Comparison of ENCODE assay signal across 30 mouse cellular contexts in the genomic region with DNA sequence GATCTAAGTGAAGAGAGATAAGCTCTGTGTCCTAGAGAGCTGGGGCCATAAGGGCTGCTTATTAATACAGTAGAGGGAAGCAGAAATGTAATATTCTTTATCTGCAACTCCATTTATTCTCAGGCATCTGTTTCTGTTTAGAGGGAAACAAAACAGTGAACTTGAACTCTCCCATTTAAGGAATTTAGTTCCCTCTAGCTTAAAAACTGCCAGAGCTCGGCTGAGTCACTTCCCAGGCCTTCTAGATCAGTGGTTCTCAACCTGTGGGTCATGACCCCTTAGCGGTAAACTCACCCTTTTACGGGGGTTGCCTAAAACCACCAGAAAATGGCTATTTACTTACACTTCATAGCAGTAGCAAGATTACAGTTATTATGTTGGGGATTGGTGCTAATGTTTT. TPM values are rescaled to one million over a fixed set of nuclear protein-coding genes. Genes with fewer than 3 reads are reported as not detected.
A peak's percentile ranks its signal among the peaks of the same experiment; 100 is the strongest.
DNase-seq lines count a peak whose midpoint lies in the region; ATAC-seq lines count a peak whose summit lies in the region.
"Had no signal": no experiment of that assay in that cellular context is flagged by ENCODE, and none has a peak within 500 bp of the region (broad histone marks: within the 10 kb centered on the region; RNA-seq: fewer than 3 reads in every experiment).

No protein-coding gene starts in this region.

- no peak for ATAC-seq in limb, embryonic 12.5 days (ENCODE audit: insufficient number of reproducible peaks, insufficient read depth, low FRiP score, low TSS enrichment, low read depth)
- ATAC-seq: CD4-positive, CD25-positive, alpha-beta regulatory T cell, adult 4 months; forebrain, embryonic 14.5 days; forebrain, postnatal 0 days; hindbrain, embryonic 16.5 days; intestine, embryonic 15.5 days had no signal

- H3K9me3 ChIP-seq in limb, embryonic 12.5 days = no peaks in the 10 kb centered on the region
- H3K9me3 ChIP-seq in limb, embryonic 10.5 days (replicated peaks) = no peaks in the 10 kb centered on the region
- H3K9me3 ChIP-seq: embryonic facial prominence, embryonic 13.5 days; heart, embryonic 12.5 days; heart, embryonic 15.5 days; hindbrain, embryonic 10.5 days; hindbrain, embryonic 13.5 days; intestine, embryonic 15.5 days had no signal

- WGBS in limb, embryonic 12.5 days = 16% methylated on average over 3 of the region's 3 CpGs
- 44% methylated on average over 3 of the region's 3 CpGs for WGBS in limb, embryonic 10.5 days

- H3K36me3 ChIP-seq in limb, embryonic 12.5 days = no peaks in the 10 kb centered on the region
- H3K36me3 ChIP-seq in limb, embryonic 10.5 days = no peaks in the 10 kb centered on the region
- H3K36me3 ChIP-seq: embryonic facial prominence, embryonic 13.5 days; heart, embryonic 12.5 days; heart, embryonic 15.5 days; hindbrain, embryonic 10.5 days; hindbrain, embryonic 13.5 days; intestine, embryonic 15.5 days had no signal

- DNase-seq in limb, embryonic 10.5 days (ENCODE audit: low spot score) = no peak
- peak; percentile 82 for DNase-seq in NIH3T3 (ENCODE audit: low read depth)
- peak; percentile 38 for DNase-seq in fibroblast of lung, adult 2 months (ENCODE audit: low read depth)
- DNase-seq in cerebellum, postnatal 36 days = no peak
- no peak for DNase-seq in adrenal gland, adult (ENCODE audit: inconsistent age in 2 of 2, low spot score in 1 of 2)
- DNase-seq in adrenal gland, postnatal 4 days (ENCODE audit: low spot score in 2 of 2) = no peak
- DNase-seq: adrenal gland, postnatal 10 days; adrenal gland, postnatal 36 days; cerebellum, adult 11-12 months; cerebellum, adult 8-10 months; cerebellum, postnatal 10 days; forebrain, postnatal 0 days; gastrocnemius, adult 2 months; gastrocnemius, postnatal 25 days; heart, adult 18-20 months; heart, postnatal 10 days; heart, postnatal 36 days; kidney, adult 11 months had no signal

- H3K4me1 ChIP-seq in limb, embryonic 12.5 days (replicated peaks) = peaks cover 25% of the 10 kb centered on the region
- H3K4me1 ChIP-seq in limb, embryonic 10.5 days = peaks cover 24% of the 10 kb centered on the region
- H3K4me1 ChIP-seq: heart, embryonic 12.5 days; heart, embryonic 15.5 days; intestine, embryonic 15.5 days had no signal

- H3K27me3 ChIP-seq in limb, embryonic 12.5 days = peaks cover 8% of the 10 kb centered on the region; the same call in 1 of the 2 replicates
- no peaks in the 10 kb centered on the region for H3K27me3 ChIP-seq in limb, embryonic 10.5 days (ENCODE audit: low read depth, poor library complexity, severe bottlenecking)
- H3K27me3 ChIP-seq: embryonic facial prominence, embryonic 13.5 days; heart, embryonic 15.5 days; hindbrain, embryonic 13.5 days; intestine, embryonic 15.5 days had no signal

- H3K27ac ChIP-seq in limb, embryonic 12.5 days = peak overlapping the region; percentile 7; the same call in 1 of the 2 replicates
- no peak overlapping the region for H3K27ac ChIP-seq in limb, embryonic 10.5 days
- H3K27ac ChIP-seq: embryonic facial prominence, embryonic 13.5 days; gastrocnemius, adult 2 months; heart, embryonic 15.5 days; hindbrain, embryonic 10.5 days; hindbrain, embryonic 13.5 days; intestine, embryonic 15.5 days had no signal

- H3K9ac ChIP-seq in limb, embryonic 12.5 days (replicated peaks) = no peak overlapping the region
- H3K9ac ChIP-seq: embryonic facial prominence, embryonic 13.5 days; forebrain, postnatal 0 days; heart, embryonic 12.5 days; heart, embryonic 15.5 days; hindbrain, embryonic 13.5 days; intestine, embryonic 15.5 days had no signal

- no peak overlapping the region for H3K4me3 ChIP-seq in limb, embryonic 12.5 days (replicated peaks)
- no peak overlapping the region for H3K4me3 ChIP-seq in limb, embryonic 10.5 days
- H3K4me3 ChIP-seq: embryonic facial prominence, embryonic 13.5 days; gastrocnemius, adult 2 months; heart, embryonic 12.5 days; heart, embryonic 15.5 days; hindbrain, embryonic 10.5 days; hindbrain, embryonic 13.5 days; intestine, embryonic 15.5 days had no signal

- no peak overlapping the region for H3K4me2 ChIP-seq in limb, embryonic 12.5 days
- H3K4me2 ChIP-seq: embryonic facial prominence, embryonic 13.5 days; heart, embryonic 12.5 days; heart, embryonic 15.5 days; hindbrain, embryonic 13.5 days; intestine, embryonic 15.5 days had no signal

RNA-seq across cellular contexts. Expression of gene Rgs8, which starts 32.8 kb away (rescaled TPM):
- 0.81 and 1.4 TPM in 2 replicates for polyA plus RNA-seq in limb, embryonic 12.5 days (2016; fragmentation: Nextera tagmentation; extraction: Ambion mirVana)
- polyA plus RNA-seq in limb, embryonic 10.5 days (2016; fragmentation: Nextera tagmentation; extraction: Ambion mirVana) = 0.28 and 0.61 TPM in 2 replicates
- under 1 TPM; 0.48 to 0.65 TPM for total RNA-seq in adrenal gland, postnatal 4 days (2021)
- total RNA-seq: adrenal gland, adult 18-20 months; gastrocnemius, adult 2 months; heart, adult 18-20 months; heart, postnatal 10 days; heart, postnatal 36 days had no signal
- polyA plus RNA-seq: gonadal fat pad, adult 2 months had no signal

RNA-seq across cellular contexts. Expression of gene Rgs16, which starts 54.5 kb away (rescaled TPM):
- polyA plus RNA-seq in limb, embryonic 12.5 days (2016; fragmentation: Nextera tagmentation; extraction: Ambion mirVana) = 16.8 and 18.7 TPM in 2 replicates
- 3.1 and 6.0 TPM in 2 replicates for polyA plus RNA-seq in limb, embryonic 10.5 days (2016; fragmentation: Nextera tagmentation; extraction: Ambion mirVana)
- 10 to 100 TPM in 1 of 2 experiments, 1 to 10 TPM in 1; 8.6 to 11.6 TPM for total RNA-seq in adrenal gland, postnatal 4 days (2021)

Comparison
In these comparisons a context has a peak if more than half of its experiments do, and no peak if none do; other contexts are left out.
1. DNase-seq: peak in NIH3T3 (single experiment) and fibroblast of lung, adult 2 months (single experiment); none in limb, embryonic 10.5 days (single experiment), cerebellum, postnatal 36 days (0 of 2), adrenal gland, adult (0 of 2) and adrenal gland, postnatal 4 days (0 of 2).